Comparison of ENCODE assay signal across 31 mouse cellular contexts in genomic region chr7:28159292-28159691, GRCm38 (mm10). TPM values are rescaled to one million over a fixed set of nuclear protein-coding genes. Genes with fewer than 3 reads are reported as not detected.
DNase-seq lines count a peak whose midpoint lies in the region; ATAC-seq and TF ChIP-seq lines count a peak whose summit lies in the region.
"Had no signal": no experiment of that assay in that cellular context is flagged by ENCODE, and none has a peak within 500 bp of the region (broad histone marks: within the 10 kb centered on the region; RNA-seq: fewer than 3 reads in every experiment).

No protein-coding gene starts in this region.

- no peaks in the 10 kb centered on the region for H3K36me3 ChIP-seq in hindbrain, embryonic 13.5 days
- no peaks in the 10 kb centered on the region for H3K36me3 ChIP-seq in hindbrain, embryonic 11.5 days (ENCODE audit: control insufficient read depth, insufficient read depth, low read length)
- H3K36me3 ChIP-seq in midbrain, embryonic 14.5 days (ENCODE audit: control insufficient read depth, insufficient read depth, low read length) = no peaks in the 10 kb centered on the region
- no peaks in the 10 kb centered on the region for H3K36me3 ChIP-seq in midbrain, embryonic 11.5 days (ENCODE audit: control insufficient read depth, insufficient read depth, low read length)
- H3K36me3 ChIP-seq in midbrain, postnatal 0 days (ENCODE audit: insufficient read depth, low read length) = no peaks in the 10 kb centered on the region
- H3K36me3 ChIP-seq: embryonic facial prominence, embryonic 15.5 days; hindbrain, embryonic 15.5 days; limb, embryonic 10.5 days; limb, embryonic 15.5 days; liver, embryonic 13.5 days had no signal

- peak overlapping the region; percentile 29; the same call in 1 of the 2 replicates for H3K9ac ChIP-seq in hindbrain, embryonic 13.5 days
- H3K9ac ChIP-seq in hindbrain, embryonic 11.5 days (ENCODE audit: low read depth, low read length) = no peak overlapping the region
- H3K9ac ChIP-seq in midbrain, embryonic 14.5 days (replicated peaks; ENCODE audit: low read length) = peak overlapping the region; percentile 16; the same call in 1 of the 2 replicates
- no peak overlapping the region for H3K9ac ChIP-seq in midbrain, embryonic 11.5 days (ENCODE audit: low read length)
- H3K9ac ChIP-seq in midbrain, postnatal 0 days (replicated peaks; ENCODE audit: low read length, poor library complexity, severe bottlenecking) = 0 out of 2 replicates have a peak overlapping the region, but pooled peaks have one; percentile 24
- H3K9ac ChIP-seq: embryonic facial prominence, embryonic 15.5 days; hindbrain, embryonic 15.5 days; limb, embryonic 15.5 days; liver, embryonic 13.5 days had no signal

- ATAC-seq in hindbrain, embryonic 13.5 days (ENCODE audit: low FRiP score) = no peak
- no peak for ATAC-seq in hindbrain, embryonic 11.5 days (ENCODE audit: low FRiP score)
- no peak for ATAC-seq in midbrain, embryonic 14.5 days (ENCODE audit: low FRiP score, low TSS enrichment)
- ATAC-seq in midbrain, embryonic 11.5 days (ENCODE audit: low FRiP score) = no peak
- no peak for ATAC-seq in midbrain, postnatal 0 days (ENCODE audit: low FRiP score)
- ATAC-seq: forebrain, embryonic 14.5 days; inflammation-experienced regulatory T-cells, adult 6 months had no signal

- TF ChIP-seq CTCF in midbrain, postnatal 0 days (IDR thresholded peaks at IDR 0.05) = no peak

- H3K4me1 ChIP-seq in hindbrain, embryonic 13.5 days (replicated peaks) = no peaks in the 10 kb centered on the region
- H3K4me1 ChIP-seq in hindbrain, embryonic 11.5 days (replicated peaks; ENCODE audit: control insufficient read depth, insufficient read depth, low read length) = no peaks in the 10 kb centered on the region
- H3K4me1 ChIP-seq in midbrain, embryonic 14.5 days (ENCODE audit: control insufficient read depth, insufficient read depth, low read length) = no peaks in the 10 kb centered on the region
- H3K4me1 ChIP-seq in midbrain, embryonic 11.5 days (ENCODE audit: control insufficient read depth, insufficient read depth, low read length) = no peaks in the 10 kb centered on the region
- H3K4me1 ChIP-seq in midbrain, postnatal 0 days (ENCODE audit: insufficient read depth, low read length) = no peaks in the 10 kb centered on the region
- H3K4me1 ChIP-seq: embryonic facial prominence, embryonic 15.5 days; hindbrain, embryonic 15.5 days; limb, embryonic 10.5 days; limb, embryonic 15.5 days; liver, embryonic 13.5 days had no signal

- H3K4me3 ChIP-seq in hindbrain, embryonic 13.5 days = no peak overlapping the region
- no peak overlapping the region for H3K4me3 ChIP-seq in hindbrain, embryonic 11.5 days (ENCODE audit: low read depth, low read length)
- H3K4me3 ChIP-seq in midbrain, embryonic 14.5 days (replicated peaks; ENCODE audit: low read depth, low read length) = no peak overlapping the region
- no peak overlapping the region for H3K4me3 ChIP-seq in midbrain, embryonic 11.5 days (ENCODE audit: low read depth, low read length)
- no peak overlapping the region for H3K4me3 ChIP-seq in midbrain, postnatal 0 days (ENCODE audit: low read depth, low read length)
- H3K4me3 ChIP-seq: embryonic facial prominence, embryonic 15.5 days; hindbrain, embryonic 15.5 days; layer of hippocampus, adult 2 months; limb, embryonic 10.5 days; limb, embryonic 15.5 days; liver, embryonic 13.5 days had no signal

- H3K27ac ChIP-seq in hindbrain, embryonic 13.5 days = no peak overlapping the region
- H3K27ac ChIP-seq in hindbrain, embryonic 11.5 days (ENCODE audit: low read depth, low read length) = no peak overlapping the region
- H3K27ac ChIP-seq in midbrain, embryonic 14.5 days (replicated peaks; ENCODE audit: low read depth, low read length) = no peak overlapping the region
- H3K27ac ChIP-seq in midbrain, embryonic 11.5 days (ENCODE audit: low read depth, low read length) = no peak overlapping the region
- no peak overlapping the region for H3K27ac ChIP-seq in midbrain, postnatal 0 days (ENCODE audit: low read depth, low read length)
- H3K27ac ChIP-seq: embryonic facial prominence, embryonic 15.5 days; hindbrain, embryonic 15.5 days; layer of hippocampus, adult 2 months; limb, embryonic 10.5 days; limb, embryonic 15.5 days; liver, embryonic 13.5 days had no signal

- DNase-seq in hindbrain, embryonic 11.5 days (ENCODE audit: low spot score) = no peak
- DNase-seq in midbrain, embryonic 14.5 days = no peak
- no peak for DNase-seq in midbrain, embryonic 11.5 days (ENCODE audit: low spot score, missing footprints)
- DNase-seq in midbrain, postnatal 0 days (ENCODE audit: low spot score) = no peak
- DNase-seq in cerebellum, adult 11-12 months = no peak
- no peak for DNase-seq in layer of hippocampus, adult 9-10 months (ENCODE audit: low spot score)
- DNase-seq: adrenal gland, postnatal 14 days; B cell, adult 2 months; cerebellum, adult 11 months; cerebellum, adult 9-11 months; gastrocnemius, postnatal 25 days; heart, adult 11 months; heart, postnatal 4 days; kidney, adult 2 months; kidney, postnatal 36 days; liver, embryonic 13.5 days; lung, postnatal 10 days; right cerebral cortex, adult 18-20 months; spleen, adult 18-20 months; thymus, postnatal 4 days had no signal

- no peaks in the 10 kb centered on the region for H3K9me3 ChIP-seq in hindbrain, embryonic 13.5 days
- H3K9me3 ChIP-seq in hindbrain, embryonic 11.5 days (ENCODE audit: control insufficient read depth, low read length) = no peaks in the 10 kb centered on the region
- H3K9me3 ChIP-seq in midbrain, embryonic 14.5 days (ENCODE audit: control insufficient read depth, low read length) = no peaks in the 10 kb centered on the region
- H3K9me3 ChIP-seq in midbrain, embryonic 11.5 days (ENCODE audit: control insufficient read depth, low read length) = no peaks in the 10 kb centered on the region
- no peaks in the 10 kb centered on the region for H3K9me3 ChIP-seq in midbrain, postnatal 0 days (ENCODE audit: low read length)
- H3K9me3 ChIP-seq: embryonic facial prominence, embryonic 15.5 days; hindbrain, embryonic 15.5 days; limb, embryonic 10.5 days; limb, embryonic 15.5 days; liver, embryonic 13.5 days had no signal

- no peaks in the 10 kb centered on the region for H3K27me3 ChIP-seq in hindbrain, embryonic 13.5 days
- H3K27me3 ChIP-seq in hindbrain, embryonic 11.5 days (ENCODE audit: control insufficient read depth, insufficient read depth, low read length) = no peaks in the 10 kb centered on the region
- H3K27me3 ChIP-seq in midbrain, embryonic 14.5 days (ENCODE audit: control insufficient read depth, insufficient read depth, low read length) = no peaks in the 10 kb centered on the region
- no peaks in the 10 kb centered on the region for H3K27me3 ChIP-seq in midbrain, embryonic 11.5 days (ENCODE audit: control insufficient read depth, insufficient read depth, low read length)
- no peaks in the 10 kb centered on the region for H3K27me3 ChIP-seq in midbrain, postnatal 0 days (ENCODE audit: insufficient read depth, low read length)
- H3K27me3 ChIP-seq: embryonic facial prominence, embryonic 15.5 days; hindbrain, embryonic 15.5 days; liver, embryonic 13.5 days had no signal

- H3K4me2 ChIP-seq in hindbrain, embryonic 13.5 days = no peak overlapping the region
- no peak overlapping the region for H3K4me2 ChIP-seq in hindbrain, embryonic 11.5 days (replicated peaks; ENCODE audit: low read depth, low read length)
- H3K4me2 ChIP-seq in midbrain, embryonic 14.5 days (ENCODE audit: low read length) = no peak overlapping the region
- no peak overlapping the region for H3K4me2 ChIP-seq in midbrain, embryonic 11.5 days
- H3K4me2 ChIP-seq in midbrain, postnatal 0 days (ENCODE audit: low read depth, low read length, poor library complexity, severe bottlenecking) = no peak overlapping the region
- H3K4me2 ChIP-seq: embryonic facial prominence, embryonic 15.5 days; heart, embryonic 11.5 days; hindbrain, embryonic 15.5 days; limb, embryonic 15.5 days; liver, embryonic 13.5 days had no signal

- WGBS in hindbrain, embryonic 13.5 days = 64% methylated on average over 6 of the region's 6 CpGs
- 68% methylated on average over 6 of the region's 6 CpGs for WGBS in hindbrain, embryonic 11.5 days
- WGBS in midbrain, embryonic 14.5 days = 77% methylated on average over 6 of the region's 6 CpGs
- WGBS in midbrain, embryonic 11.5 days = 70% methylated on average over 6 of the region's 6 CpGs
- 71% methylated on average over 6 of the region's 6 CpGs for WGBS in midbrain, postnatal 0 days

RNA-seq across cellular contexts. Expression of gene Fbl, which starts 10.2 kb away (rescaled TPM):
- 84.2 and 92.0 TPM in 2 replicates for polyA plus RNA-seq in hindbrain, embryonic 13.5 days (2015; fragmentation: Nextera tagmentation; extraction: Ambion mirVana)
- 38.3 and 45.9 TPM in 2 replicates for polyA plus RNA-seq in hindbrain, embryonic 11.5 days (2014; fragmentation: Nextera tagmentation; extraction: Ambion mirVana)
- 26.2 and 36.4 TPM in 2 replicates for polyA plus RNA-seq in midbrain, embryonic 14.5 days (2014; fragmentation: Nextera tagmentation; extraction: Ambion mirVana)
- 43.2 and 46.0 TPM in 2 replicates for polyA plus RNA-seq in midbrain, embryonic 11.5 days (2014; fragmentation: Nextera tagmentation; extraction: Ambion mirVana)
- total RNA-seq in midbrain, postnatal 0 days (2014; rRNA removed) = 31.9 and 34.4 TPM in 2 replicates
- 51.9 and 60.9 TPM in 2 replicates for polyA plus RNA-seq in midbrain, postnatal 0 days (2015; fragmentation: Nextera tagmentation; extraction: Ambion mirVana)

RNA-seq across cellular contexts. Expression of gene Dyrk1b, which starts 20.0 kb away (rescaled TPM):
- polyA plus RNA-seq in hindbrain, embryonic 13.5 days (2015; fragmentation: Nextera tagmentation; extraction: Ambion mirVana) = 15.1 and 16.3 TPM in 2 replicates
- 18.1 and 23.5 TPM in 2 replicates for polyA plus RNA-seq in hindbrain, embryonic 11.5 days (2014; fragmentation: Nextera tagmentation; extraction: Ambion mirVana)
- 13.7 and 17.3 TPM in 2 replicates for polyA plus RNA-seq in midbrain, embryonic 14.5 days (2014; fragmentation: Nextera tagmentation; extraction: Ambion mirVana)
- 14.5 and 16.0 TPM in 2 replicates for polyA plus RNA-seq in midbrain, embryonic 11.5 days (2014; fragmentation: Nextera tagmentation; extraction: Ambion mirVana)
- 28.8 and 33.3 TPM in 2 replicates for total RNA-seq in midbrain, postnatal 0 days (2014; rRNA removed)
- polyA plus RNA-seq in midbrain, postnatal 0 days (2015; fragmentation: Nextera tagmentation; extraction: Ambion mirVana) = 8.0 TPM in 2 replicates

RNA-seq across cellular contexts. Expression of gene 9530053A07Rik, which starts 30.0 kb away (rescaled TPM):
- 0.06 and 0.16 TPM in 2 replicates for polyA plus RNA-seq in hindbrain, embryonic 13.5 days (2015; fragmentation: Nextera tagmentation; extraction: Ambion mirVana)
- 0.05 and 0.07 TPM in 2 replicates for polyA plus RNA-seq in hindbrain, embryonic 11.5 days (2014; fragmentation: Nextera tagmentation; extraction: Ambion mirVana)
- 0.04 TPM in 2 replicates for polyA plus RNA-seq in midbrain, embryonic 14.5 days (2014; fragmentation: Nextera tagmentation; extraction: Ambion mirVana)
- polyA plus RNA-seq in midbrain, embryonic 11.5 days (2014; fragmentation: Nextera tagmentation; extraction: Ambion mirVana) = 0.03 and 0.08 TPM in 2 replicates
- 0.16 TPM in 1 of 2 replicates, not detected in the other for total RNA-seq in midbrain, postnatal 0 days (2014; rRNA removed)
- polyA plus RNA-seq in midbrain, postnatal 0 days (2015; fragmentation: Nextera tagmentation; extraction: Ambion mirVana) = 0.05 and 0.06 TPM in 2 replicates
- total RNA-seq: adrenal gland, postnatal 14 days; gastrocnemius, postnatal 25 days; heart, postnatal 4 days; neutrophil, adult 5-6 weeks had no signal
- polyA plus RNA-seq: heart, embryonic 11.5 days; inflammation-experienced regulatory T-cells, adult 6 months; kidney, adult 2 months; kidney, embryonic 16.5 days; limb, embryonic 15.5 days; liver, embryonic 13.5 days had no signal

Comparison
In these comparisons a context has a peak if more than half of its experiments do, and no peak if none do; other contexts are left out.
1. H3K9ac ChIP-seq: peak in hindbrain, embryonic 13.5 days (single experiment), midbrain, embryonic 14.5 days (single experiment) and midbrain, postnatal 0 days (single experiment); none in hindbrain, embryonic 11.5 days (single experiment) and midbrain, embryonic 11.5 days (single experiment).